Mouse (Mus musculus) hindbrain, embryonic 11.5 days (tissue): ENCODE measurements around the gene Lce1b. TPM values are rescaled to one million over a fixed set of nuclear protein-coding genes. Genes with fewer than 3 reads are reported as not detected.

Experiments used
- ATAC-seq: fragments of 200-750 bp; cut with Nextera tagmentation; 2 replicates; pipeline ENCODE4 v1.8.0; 2017; ENCODE audit warnings: mild to moderate bottlenecking, moderate TSS enrichment, moderate library complexity; ENCODE audit not compliant: low FRiP score
- DNase-seq: peaks from one replicate; pipeline ENCODE4 v3.0.0-alpha.2; 2015; ENCODE audit warnings: low spot score
- H3K27ac ChIP-seq: fragments of 300-500 bp; sonication (generic); 2 replicates; pipeline ENCODE4 v1.5.1; 2014; ENCODE audit warnings: mild to moderate bottlenecking, low read depth, low read length
- H3K27me3 ChIP-seq: fragments of 300-500 bp; sonication (generic); 2 replicates; pipeline ENCODE4 v1.6.1; 2014; ENCODE audit warnings: mild to moderate bottlenecking, low read length, moderate library complexity, mixed read lengths; ENCODE audit not compliant: control insufficient read depth, insufficient read depth
- H3K36me3 ChIP-seq: fragments of 300-500 bp; sonication (generic); 2 replicates; pipeline ENCODE4 v1.6.1; 2014; ENCODE audit warnings: mild to moderate bottlenecking, low read length, moderate library complexity, mixed read lengths; ENCODE audit not compliant: control insufficient read depth, insufficient read depth
- H3K4me1 ChIP-seq: fragments of 300-500 bp; sonication (generic); replicated peaks from 2 replicates; pipeline ENCODE4 v1.6.1; 2014; ENCODE audit warnings: low read length, mixed read lengths; ENCODE audit not compliant: control insufficient read depth, insufficient read depth
- H3K4me2 ChIP-seq: fragments of 300-500 bp; sonication (generic); replicated peaks from 2 replicates; pipeline ENCODE4 v1.6.1; 2014; ENCODE audit warnings: mild to moderate bottlenecking, low read depth, low read length
- H3K4me3 ChIP-seq: fragments of 300-500 bp; sonication (generic); 2 replicates; pipeline ENCODE4 v1.5.1; 2014; ENCODE audit warnings: low read depth, low read length
- H3K9ac ChIP-seq: fragments of 300-500 bp; sonication (generic); 2 replicates; pipeline ENCODE4 v1.6.1; 2014; ENCODE audit warnings: low read depth, low read length
- H3K9me3 ChIP-seq: fragments of 300-500 bp; sonication (generic); 2 replicates; pipeline ENCODE4 v1.6.1; 2016; ENCODE audit warnings: low read length; ENCODE audit not compliant: control insufficient read depth
- WGBS: fragments of 180-500 bp; shearing (Covaris S2); extraction: QIAGEN DNeasy Blood & Tissue Kit; methylation state at CpG from one replicate; pipeline ENCODE4 v1.1.7; 2014; 5-methylcytosine and 5-hydroxymethylcytosine counted together
- polyA plus RNA-seq: library from polyadenylated mRNA; unstranded; fragments of >200 nt; fragmentation: Nextera tagmentation; extraction: Ambion mirVana; gene quantifications from 2 replicates; pipeline ENCODE4 v1.2.1, GENCODE M21; 2014

Lce1b gene
- polyA plus RNA-seq, 1 experiment from 2014 or later: not detected

DNA sequence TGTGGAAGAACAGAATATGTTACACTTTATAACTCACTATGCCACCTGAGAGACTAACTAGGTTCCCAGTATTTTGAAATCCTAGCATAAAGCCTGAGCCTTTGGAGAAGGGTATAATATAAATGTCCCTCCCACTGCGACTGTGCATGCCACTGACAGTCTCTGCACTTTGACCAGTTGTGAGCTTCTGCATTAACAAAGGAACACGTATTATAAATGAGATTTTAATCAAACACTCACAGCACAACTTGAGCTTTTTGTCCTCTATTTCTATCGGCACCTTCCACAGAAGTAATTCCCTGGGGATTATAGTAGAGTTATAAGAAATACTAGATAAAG lies 18.1 kb downstream of the Lce1b start:
- Histone ChIP-seq H3K9me3 (no peaks in the 10 kb centered on the region), H3K9ac (no peak overlapping the region), H3K4me2 (no peak overlapping the region), H3K4me3 (no peak overlapping the region), H3K27me3 (no peaks in the 10 kb centered on the region), H3K4me1 (no peaks in the 10 kb centered on the region), H3K36me3 (no peaks in the 10 kb centered on the region), H3K27ac (no peak overlapping the region)
- 80% methylated on average over 3 of the region's 3 CpGs for WGBS
- DNase-seq (no peak), ATAC-seq (no peak)

DNA sequence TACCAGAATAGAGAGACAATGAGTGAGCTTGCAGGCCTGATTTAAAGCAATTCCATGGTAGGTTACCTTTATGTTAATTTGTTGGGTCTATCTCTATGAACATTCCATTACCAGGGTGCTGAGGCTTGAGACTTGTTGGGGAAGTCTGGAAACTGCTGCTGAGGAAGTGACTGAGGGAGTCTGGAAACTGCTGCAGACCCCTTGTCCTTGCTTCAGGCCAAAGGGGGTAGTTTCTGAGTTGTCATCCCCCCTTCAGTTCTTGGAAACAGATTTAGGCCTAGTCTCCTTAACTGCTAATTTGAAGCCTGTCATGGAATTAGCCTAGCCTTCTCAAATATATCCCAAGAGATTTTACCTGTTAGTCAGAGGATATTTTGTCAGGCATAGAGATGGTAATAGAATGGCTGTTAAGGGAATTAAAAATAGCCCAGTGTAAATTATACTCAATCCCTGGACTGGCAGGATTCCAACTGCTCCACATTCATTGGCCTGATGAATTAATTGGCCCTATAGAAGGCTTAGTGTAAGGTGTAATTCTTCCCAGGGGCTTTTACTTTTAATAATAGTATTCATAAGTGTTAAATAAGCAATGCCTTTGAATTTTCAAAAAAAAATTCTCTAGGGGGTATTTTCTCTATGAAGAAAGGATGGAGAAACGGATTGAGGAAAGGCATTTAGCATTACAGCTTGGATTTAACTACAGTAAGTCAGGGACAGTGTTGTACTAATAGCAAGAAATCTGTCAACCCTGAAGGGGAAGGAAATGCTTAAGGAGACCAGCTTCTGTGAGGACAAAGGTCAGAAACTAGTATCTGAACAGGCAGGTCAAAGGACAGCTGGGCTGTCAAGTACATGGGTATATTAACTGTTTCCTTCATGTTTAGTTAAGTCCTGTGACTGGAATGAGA lies 18.7 kb downstream of the Lce1b start:
- Histone ChIP-seq H3K36me3 (no peaks in the 10 kb centered on the region), H3K4me2 (no peak overlapping the region), H3K4me3 (no peak overlapping the region), H3K27me3 (no peaks in the 10 kb centered on the region), H3K9ac (no peak overlapping the region), H3K4me1 (no peaks in the 10 kb centered on the region), H3K27ac (no peak overlapping the region), H3K9me3 (no peaks in the 10 kb centered on the region)
- DNase-seq (no peak), ATAC-seq (no peak)
- WGBS: 56% methylated on average over 1 of the region's 1 CpGs

DNA sequence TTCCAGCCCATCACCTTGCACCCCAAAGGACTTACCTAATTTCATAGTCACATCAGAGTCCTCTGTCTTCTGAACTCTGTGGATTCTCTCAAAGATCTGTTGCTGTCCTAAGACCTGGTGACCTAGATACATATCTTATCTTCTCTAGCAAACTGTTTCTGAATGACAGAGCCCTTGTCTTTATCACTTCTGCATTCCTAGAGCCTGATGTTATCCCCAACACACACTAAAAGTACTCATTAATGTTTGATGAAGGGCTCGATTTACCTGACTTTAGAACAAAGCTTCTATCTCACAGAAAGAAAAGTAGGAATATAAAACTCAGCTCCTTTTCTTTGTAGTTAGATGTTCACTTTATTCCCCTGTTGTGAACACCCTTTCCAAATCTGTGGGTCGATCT lies 35.2 kb downstream of the Lce1b start, which contains the start of gene Lce6a:
Gene Lce6a, minus strand, starts transcription at position 101 of the 400 bp plus-strand sequence.
- no peak for DNase-seq
- ATAC-seq: no peak
- H3K4me1 ChIP-seq: no peaks in the 10 kb centered on the region
- no peaks in the 10 kb centered on the region for H3K36me3 ChIP-seq
- no peak within 1 kb of the TSS for H3K27ac ChIP-seq
- H3K4me2 ChIP-seq: no peak within 1 kb of the TSS
- no peaks in the 10 kb centered on the region for H3K9me3 ChIP-seq
- H3K9ac ChIP-seq: no peak within 1 kb of the TSS
- no peaks in the 10 kb centered on the region for H3K27me3 ChIP-seq
- 86% methylated on average over 2 of the region's 2 CpGs for WGBS
- no peak within 1 kb of the TSS for H3K4me3 ChIP-seq

DNA sequence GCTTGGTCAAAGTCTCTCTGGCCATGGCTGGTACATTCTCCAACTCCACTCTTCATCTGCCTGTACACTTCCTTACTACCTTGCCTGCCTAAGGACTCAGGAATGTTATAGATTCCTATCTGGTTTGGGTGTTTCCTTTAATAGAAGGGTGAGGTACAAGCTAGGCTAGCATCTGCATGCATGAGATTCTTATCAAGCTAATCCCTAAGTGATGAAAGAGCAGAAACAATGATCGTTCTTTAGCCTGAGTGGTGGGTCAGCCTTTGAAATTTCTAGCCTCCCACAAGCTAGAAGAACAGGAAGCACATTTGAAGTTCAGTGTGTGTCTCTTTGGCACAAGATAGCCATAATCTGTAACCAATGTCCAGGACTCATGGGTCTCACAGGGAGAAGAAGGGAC lies 46.9 kb downstream of the Lce1b start:
- WGBS: 83% methylated on average over 1 of the region's 1 CpGs
- H3K4me1 ChIP-seq: no peaks in the 10 kb centered on the region
- no peaks in the 10 kb centered on the region for H3K9me3 ChIP-seq
- no peaks in the 10 kb centered on the region for H3K36me3 ChIP-seq
- ATAC-seq: no peak
- no peak overlapping the region for H3K4me2 ChIP-seq
- no peak for DNase-seq
- no peaks in the 10 kb centered on the region for H3K27me3 ChIP-seq
- no peak overlapping the region for H3K4me3 ChIP-seq
- no peak overlapping the region for H3K27ac ChIP-seq
- no peak overlapping the region for H3K9ac ChIP-seq

DNA sequence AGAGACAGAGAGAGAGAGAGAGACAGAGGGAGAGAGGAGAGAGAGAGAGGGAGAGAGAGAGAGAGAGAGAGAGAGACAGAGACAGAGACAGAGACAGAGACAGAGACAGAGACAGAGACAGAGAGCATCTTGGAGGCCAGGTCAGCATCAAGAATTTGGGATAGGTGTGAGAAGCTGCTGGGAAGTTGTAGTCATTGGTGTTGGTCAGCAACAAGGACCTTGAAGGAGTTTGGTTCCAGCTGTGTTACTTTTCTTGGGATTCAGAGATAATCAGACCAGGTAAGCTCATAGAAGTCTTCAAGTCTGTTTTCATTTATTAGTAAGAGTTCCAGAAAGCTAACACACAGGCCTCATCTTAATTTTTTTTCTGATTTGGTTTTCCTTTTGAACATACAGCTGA lies 49.3 kb downstream of the Lce1b start, which contains the start of gene 2210017I01Rik:
Gene 2210017I01Rik, minus strand, starts transcription at position 101 of the 400 bp plus-strand sequence.
- ATAC-seq: no peak
- DNase-seq: no peak
- Histone ChIP-seq H3K4me2 (no peak within 1 kb of the TSS), H3K4me1 (no peaks in the 10 kb centered on the region), H3K9me3 (no peaks in the 10 kb centered on the region), H3K36me3 (no peaks in the 10 kb centered on the region), H3K27ac (no peak within 1 kb of the TSS), H3K9ac (no peak within 1 kb of the TSS), H3K4me3 (no peak within 1 kb of the TSS), H3K27me3 (no peaks in the 10 kb centered on the region)

Other genes with a start within 250 kb of the Lce1b start
- gene Sprr2i, start 248.9 kb downstream of the Lce1b start, polyA plus RNA-seq: not detected in 2 replicates
- not detected in 2 replicates for gene Sprr2j-ps, start 238.8 kb downstream of the Lce1b start, polyA plus RNA-seq
- gene Gm9774, start 227.5 kb downstream of the Lce1b start, polyA plus RNA-seq: 5.6 and 5.9 TPM in 2 replicates
- gene Sprr2k, start 224.3 kb downstream of the Lce1b start, polyA plus RNA-seq: not detected in 2 replicates
- gene Sprr1b, start 218.1 kb downstream of the Lce1b start, polyA plus RNA-seq: not detected in 2 replicates
- gene Sprr3, start 198.2 kb downstream of the Lce1b start, polyA plus RNA-seq: not detected in 2 replicates
- not detected in 2 replicates for gene Sprr1a, start 171.0 kb downstream of the Lce1b start, polyA plus RNA-seq
- gene Sprr4, start 156.4 kb downstream of the Lce1b start, polyA plus RNA-seq: not detected in 2 replicates
- gene 2310046K23Rik, start 122.4 kb downstream of the Lce1b start, polyA plus RNA-seq: not detected in 2 replicates
- gene Ivl, start 83.2 kb downstream of the Lce1b start, polyA plus RNA-seq: not detected in 2 replicates
- not detected in 2 replicates for gene Smcp, start 67.9 kb downstream of the Lce1b start, polyA plus RNA-seq
- not detected in 2 replicates for gene 2210017I01Rik, start 49.4 kb downstream of the Lce1b start, polyA plus RNA-seq
- gene Lce6a, start 35.3 kb downstream of the Lce1b start, polyA plus RNA-seq: not detected in 2 replicates
- gene Lce1a1, start 8.6 kb downstream of the Lce1b start, polyA plus RNA-seq: not detected in 2 replicates
- gene Lce1a2, start 13.4 kb upstream of the Lce1b start, polyA plus RNA-seq: not detected in 2 replicates
- gene Lce1c, start 22.3 kb upstream of the Lce1b start, polyA plus RNA-seq: not detected in 2 replicates
- gene Lce1d, start 30.3 kb upstream of the Lce1b start, polyA plus RNA-seq: not detected in 2 replicates
- not detected in 2 replicates for gene Lce1e, start 52.1 kb upstream of the Lce1b start, polyA plus RNA-seq
- not detected in 2 replicates for gene Lce1f, start 63.4 kb upstream of the Lce1b start, polyA plus RNA-seq
- not detected in 2 replicates for gene Gm38119, start 82.2 kb upstream of the Lce1b start, polyA plus RNA-seq
- not detected in 2 replicates for gene Lce1g, start 95.4 kb upstream of the Lce1b start, polyA plus RNA-seq
- not detected in 2 replicates for gene Lce1h, start 108.1 kb upstream of the Lce1b start, polyA plus RNA-seq
- gene Lce1i, start 122.0 kb upstream of the Lce1b start, polyA plus RNA-seq: not detected in 2 replicates
- not detected in 2 replicates for gene Lce1j, start 133.6 kb upstream of the Lce1b start, polyA plus RNA-seq
- not detected in 2 replicates for gene Lce1k, start 151.0 kb upstream of the Lce1b start, polyA plus RNA-seq
- gene Kprp, start 170.3 kb upstream of the Lce1b start, polyA plus RNA-seq: not detected in 2 replicates
- not detected in 2 replicates for gene Lce1l, start 194.4 kb upstream of the Lce1b start, polyA plus RNA-seq
- not detected in 2 replicates for gene 2310050C09Rik, start 213.3 kb upstream of the Lce1b start, polyA plus RNA-seq